Mouse (Mus musculus) forebrain, embryonic 10.5 days (tissue): ENCODE measurements at regions not wholly inside any gene's neighbourhood (a gene's known extent, or its start where the extent isn't known, plus 50 kb on each side); places are given as distances from the start of the nearest gene placed in this dataset.

Experiments used
- DNase-seq: peaks from one replicate; pipeline ENCODE4 v3.0.0-alpha.2; 2017; ENCODE audit warnings: low spot score; ENCODE audit errors: extremely low spot score
- H3K27ac ChIP-seq: fragments of 300-500 bp; sonication (generic); 2 replicates; pipeline ENCODE4 v1.5.1; 2016; ENCODE audit warnings: mild to moderate bottlenecking
- H3K27me3 ChIP-seq: fragments of 300-500 bp; sonication (generic); 2 replicates; pipeline ENCODE4 v1.6.1; 2016; ENCODE audit warnings: mild to moderate bottlenecking; ENCODE audit not compliant: poor library complexity, severe bottlenecking
- H3K36me3 ChIP-seq: fragments of 300-500 bp; sonication (generic); replicated peaks from 2 replicates; pipeline ENCODE4 v1.6.1; 2016; ENCODE audit warnings: mild to moderate bottlenecking, moderate library complexity
- H3K4me1 ChIP-seq: fragments of 300-500 bp; sonication (generic); 2 replicates; pipeline ENCODE4 v1.6.1; 2016
- H3K4me3 ChIP-seq: fragments of 300-500 bp; sonication (generic); 2 replicates; pipeline ENCODE4 v1.5.1; 2016; ENCODE audit warnings: mild to moderate bottlenecking, moderate library complexity
- H3K9me3 ChIP-seq: fragments of 300-500 bp; sonication (generic); 2 replicates; pipeline ENCODE4 v1.6.1; 2016; ENCODE audit warnings: mild to moderate bottlenecking, moderate library complexity
- WGBS: fragments of 180-500 bp; shearing (Covaris S2); methylation state at CpG from one replicate; pipeline ENCODE4 v1.1.7; 2016; 5-methylcytosine and 5-hydroxymethylcytosine counted together

DNA sequence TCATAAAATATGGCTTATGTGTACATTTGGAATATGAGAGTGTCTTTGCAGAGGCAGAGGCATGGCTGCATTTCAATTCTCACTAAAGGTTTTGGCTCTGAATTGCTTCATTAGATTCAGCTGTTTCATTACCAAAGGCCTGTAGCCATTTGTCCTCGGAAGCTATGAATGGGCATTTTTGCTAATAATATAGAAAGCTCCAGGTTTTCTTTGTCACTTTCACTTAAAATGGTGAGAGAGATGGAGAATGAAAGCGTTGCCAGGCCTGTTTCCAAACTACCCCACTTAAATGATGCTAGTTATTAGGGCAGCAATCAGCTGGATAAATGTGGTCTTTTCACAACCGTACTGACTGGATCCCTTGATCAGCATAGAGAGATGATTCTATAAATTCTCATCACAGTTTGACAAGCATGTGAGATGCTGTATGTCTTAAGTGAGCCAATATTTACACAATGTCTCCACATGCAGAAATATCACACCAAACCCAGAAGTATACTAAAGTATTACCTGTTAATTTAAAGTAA lies 454.5 kb downstream of the Fat4 start:
- H3K9me3 ChIP-seq, result no peaks in the 10 kb centered on the region

DNA sequence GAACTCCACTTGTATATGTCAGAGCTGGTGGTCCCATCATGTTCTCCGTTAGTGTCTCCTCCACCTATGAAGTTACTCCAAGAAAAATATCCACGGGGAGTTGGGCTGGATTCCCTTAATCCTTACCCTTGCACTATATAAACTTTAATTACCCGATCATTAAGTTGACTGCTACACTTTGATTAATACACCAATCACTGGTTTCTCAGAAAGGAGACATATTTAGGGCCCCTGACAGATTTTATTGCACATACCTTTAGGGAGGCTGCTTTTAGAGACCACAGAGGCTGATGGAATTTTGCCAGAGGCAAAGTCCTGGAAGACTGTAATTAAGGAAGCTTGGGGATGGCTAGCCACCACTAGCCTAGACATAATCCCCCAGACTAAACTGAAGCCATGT lies 457.3 kb downstream of the Fat4 start:
- H3K9me3 ChIP-seq, result no peaks in the 10 kb centered on the region
- H3K27ac ChIP-seq, result no peak overlapping the region
- H3K36me3 ChIP-seq, result no peaks in the 10 kb centered on the region
- no peak for DNase-seq
- H3K4me3 ChIP-seq, result no peak overlapping the region
- no peaks in the 10 kb centered on the region for H3K27me3 ChIP-seq
- no peaks in the 10 kb centered on the region; the same call in 1 of the 2 replicates for H3K4me1 ChIP-seq
- WGBS, result 84% methylated on average over 3 of the region's 3 CpGs

More for the DNA sequence above, 454.5 kb downstream of the Fat4 start:
- no peak overlapping the region for H3K4me3 ChIP-seq
- DNase-seq, result no peak
- no peaks in the 10 kb centered on the region for H3K27me3 ChIP-seq
- no peaks in the 10 kb centered on the region for H3K36me3 ChIP-seq
- 84% methylated on average over 3 of the region's 3 CpGs for WGBS
- H3K27ac ChIP-seq, result no peak overlapping the region
- no peaks in the 10 kb centered on the region; the same call in 1 of the 2 replicates for H3K4me1 ChIP-seq

DNA sequence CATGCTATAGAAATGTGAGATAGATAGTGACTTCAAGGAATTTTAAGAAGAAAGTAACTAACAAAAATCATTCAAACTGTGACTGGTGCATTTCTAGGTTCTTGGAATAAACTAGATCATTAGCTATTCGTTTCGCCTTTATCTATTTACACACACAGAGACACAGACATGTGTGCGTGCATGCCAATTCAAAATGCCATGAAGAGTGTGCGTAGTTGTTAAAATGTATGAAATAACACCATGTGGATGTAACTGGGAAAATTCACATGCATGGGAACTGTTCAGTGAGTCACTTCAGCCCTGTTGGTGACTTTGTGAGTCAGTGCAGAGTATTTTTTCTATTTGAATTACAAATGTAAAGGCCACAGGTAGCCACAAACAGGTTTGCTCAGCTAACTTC lies 460.8 kb downstream of the Fat4 start:
- H3K4me1 ChIP-seq, result no peaks in the 10 kb centered on the region; the same call in 1 of the 2 replicates
- H3K9me3 ChIP-seq, result no peaks in the 10 kb centered on the region
- 96% methylated on average over 4 of the region's 4 CpGs for WGBS
- no peak overlapping the region for H3K4me3 ChIP-seq
- H3K27ac ChIP-seq, result no peak overlapping the region
- H3K27me3 ChIP-seq, result no peaks in the 10 kb centered on the region
- H3K36me3 ChIP-seq, result no peaks in the 10 kb centered on the region
- no peak for DNase-seq

DNA sequence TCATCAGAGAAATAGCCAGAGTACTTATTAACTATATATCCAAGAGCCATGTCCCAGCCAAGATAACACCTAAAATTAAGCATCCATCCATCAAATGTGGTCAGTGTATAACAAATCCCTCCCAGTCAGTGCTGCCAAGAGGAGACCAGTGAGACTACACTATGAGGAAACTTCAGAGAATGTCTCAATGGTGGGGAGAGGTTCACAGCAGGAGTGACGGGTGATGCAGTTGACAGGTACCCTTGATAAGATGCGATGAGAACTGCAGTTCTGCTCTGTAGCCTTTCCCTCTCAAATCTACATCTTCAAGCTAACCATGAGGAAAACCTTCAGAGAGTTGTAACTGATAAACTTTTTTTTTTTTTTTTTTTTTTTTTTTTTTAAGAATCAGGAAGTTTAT lies 470.3 kb downstream of the Fat4 start:
- no peaks in the 10 kb centered on the region for H3K9me3 ChIP-seq
- no peaks in the 10 kb centered on the region for H3K36me3 ChIP-seq
- no peaks in the 10 kb centered on the region for H3K27me3 ChIP-seq
- H3K4me1 ChIP-seq, result no peaks in the 10 kb centered on the region
- H3K27ac ChIP-seq, result no peak overlapping the region
- no peak overlapping the region for H3K4me3 ChIP-seq
- WGBS, result 82% methylated on average over 2 of the region's 2 CpGs
- DNase-seq, result no peak

DNA sequence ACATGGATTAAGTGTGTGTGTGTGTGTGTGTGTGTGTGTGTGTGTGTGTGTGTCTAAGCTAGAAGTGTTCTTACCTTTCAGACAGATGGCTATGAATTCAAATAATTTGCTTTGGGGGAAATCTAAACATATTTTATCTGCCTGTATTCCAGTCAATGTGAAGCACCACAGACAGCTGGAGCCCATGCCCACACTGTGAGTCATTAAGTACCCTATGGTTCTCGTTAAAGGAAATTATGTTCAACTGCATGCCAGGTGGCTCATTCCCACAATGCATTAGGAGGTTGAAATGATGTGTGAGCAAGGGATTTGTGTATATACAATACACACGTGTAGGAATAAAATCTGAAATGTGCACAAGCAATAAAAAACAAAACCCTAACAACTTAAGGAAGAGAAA lies 473.5 kb downstream of the Fat4 start:
- 68% methylated on average over 2 of the region's 2 CpGs for WGBS
- no peaks in the 10 kb centered on the region for H3K9me3 ChIP-seq
- no peak for DNase-seq
- no peak overlapping the region for H3K4me3 ChIP-seq
- H3K27me3 ChIP-seq, result no peaks in the 10 kb centered on the region
- no peaks in the 10 kb centered on the region for H3K36me3 ChIP-seq
- no peak overlapping the region for H3K27ac ChIP-seq
- no peaks in the 10 kb centered on the region for H3K4me1 ChIP-seq

DNA sequence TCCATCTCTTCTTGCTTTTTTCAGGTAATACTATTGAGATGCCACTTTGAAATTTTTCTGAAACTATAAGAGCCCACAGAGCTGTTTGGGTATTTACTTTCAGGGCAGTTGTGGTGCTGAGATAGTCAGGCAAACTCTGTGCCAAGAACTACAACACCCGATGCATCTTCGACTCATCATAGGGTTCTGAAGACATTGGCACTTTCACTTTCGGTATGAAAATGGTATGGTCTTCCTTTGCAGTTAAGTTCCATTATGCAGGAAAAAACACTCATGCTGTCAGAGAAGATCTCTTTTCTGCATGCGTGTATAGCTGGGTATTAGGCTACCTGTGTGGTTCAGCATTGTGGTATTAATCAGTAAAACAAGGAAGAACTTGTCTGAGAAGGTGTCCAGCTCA lies 484.2 kb downstream of the Fat4 start:
- Histone ChIP-seq H3K27ac (no peak overlapping the region), H3K27me3 (no peaks in the 10 kb centered on the region), H3K4me1 (0 out of 2 replicates have a peak, but pooled peaks cover 4% of the 10 kb centered on the region), H3K36me3 (no peaks in the 10 kb centered on the region), H3K4me3 (no peak overlapping the region), H3K9me3 (no peaks in the 10 kb centered on the region)
- DNase-seq, result no peak
- 96% methylated on average over 4 of the region's 4 CpGs for WGBS

DNA sequence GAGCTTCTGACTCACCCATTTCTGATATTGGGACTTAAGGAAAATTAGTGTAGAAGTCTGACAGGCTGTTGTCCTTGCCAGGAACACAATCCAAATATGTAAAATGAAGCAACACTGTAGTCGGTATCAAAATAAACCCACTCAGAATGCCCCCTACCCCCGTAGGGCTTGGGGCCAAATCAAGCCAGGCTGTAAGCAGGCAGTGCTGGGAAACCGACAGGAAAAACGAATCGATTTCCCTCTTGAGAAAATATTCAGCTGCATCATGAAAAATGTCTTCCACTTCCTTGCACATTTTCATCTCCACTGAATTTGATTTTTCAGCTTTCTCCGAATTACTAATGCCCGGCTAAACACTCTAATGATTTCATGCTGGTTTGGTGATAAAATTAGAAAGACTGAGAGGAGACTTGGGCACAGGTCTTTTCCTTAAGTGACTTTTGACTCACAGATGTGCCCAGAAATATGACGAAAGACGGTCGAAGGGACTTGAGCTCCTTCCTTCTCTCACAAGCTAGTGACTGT lies 485.7 kb downstream of the Fat4 start:
- H3K4me1 ChIP-seq, result 0 out of 2 replicates have a peak, but pooled peaks cover 4% of the 10 kb centered on the region
- no peaks in the 10 kb centered on the region for H3K36me3 ChIP-seq
- H3K9me3 ChIP-seq, result no peaks in the 10 kb centered on the region
- H3K27me3 ChIP-seq, result no peaks in the 10 kb centered on the region
- H3K27ac ChIP-seq, result no peak overlapping the region
- no peak for DNase-seq
- H3K4me3 ChIP-seq, result no peak overlapping the region
- 84% methylated on average over 10 of the region's 10 CpGs for WGBS

DNA sequence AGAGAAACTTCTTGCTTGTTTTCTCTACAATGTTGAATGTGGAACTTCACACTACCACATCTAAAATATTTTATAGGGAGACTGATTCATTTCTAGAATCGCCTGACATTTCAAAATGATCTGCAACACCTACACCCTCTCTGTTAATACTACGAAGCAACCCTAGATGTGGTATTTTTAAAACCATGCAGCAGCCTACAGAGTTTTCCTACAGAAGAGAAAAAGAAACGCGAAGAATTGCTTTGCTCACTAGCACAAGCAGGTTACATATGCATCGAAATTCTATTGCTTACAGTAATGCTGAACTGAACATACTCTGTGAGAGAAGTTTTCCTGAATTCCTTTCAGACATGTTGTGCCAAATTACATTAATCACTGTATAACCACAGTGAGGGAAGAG lies 488.7 kb downstream of the Fat4 start:
- Histone ChIP-seq H3K4me1 (0 out of 2 replicates have a peak, but pooled peaks cover 4% of the 10 kb centered on the region), H3K27ac (no peak overlapping the region), H3K36me3 (no peaks in the 10 kb centered on the region), H3K9me3 (no peaks in the 10 kb centered on the region), H3K27me3 (no peaks in the 10 kb centered on the region), H3K4me3 (no peak overlapping the region)
- DNase-seq, result no peak
- 92% methylated on average over 5 of the region's 5 CpGs for WGBS

DNA sequence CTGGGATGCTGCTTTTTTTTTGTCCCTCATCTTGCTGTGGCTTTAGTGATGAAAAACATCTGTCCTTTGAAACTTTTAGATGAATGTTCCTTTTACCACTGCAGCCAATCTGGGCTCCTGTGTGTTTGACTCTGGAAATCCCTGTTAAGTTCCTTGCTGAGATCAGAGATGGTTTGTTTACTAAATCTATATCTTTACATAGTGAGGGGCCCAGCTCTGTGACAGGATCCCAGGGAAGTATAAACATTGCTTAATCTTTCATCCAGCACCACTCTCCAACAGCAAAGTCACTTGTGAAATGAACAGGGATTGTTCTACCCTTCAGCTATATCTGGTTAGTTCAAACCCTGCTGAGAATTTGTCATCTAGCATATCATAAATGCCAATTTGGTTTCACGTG lies 501.8 kb downstream of the Fat4 start:
- H3K4me3 ChIP-seq, result no peak overlapping the region
- H3K9me3 ChIP-seq, result no peaks in the 10 kb centered on the region
- no peak overlapping the region for H3K27ac ChIP-seq
- H3K36me3 ChIP-seq, result no peaks in the 10 kb centered on the region
- H3K27me3 ChIP-seq, result no peaks in the 10 kb centered on the region
- no peaks in the 10 kb centered on the region for H3K4me1 ChIP-seq
- DNase-seq, result no peak
- 76% methylated on average over 1 of the region's 1 CpGs for WGBS

DNA sequence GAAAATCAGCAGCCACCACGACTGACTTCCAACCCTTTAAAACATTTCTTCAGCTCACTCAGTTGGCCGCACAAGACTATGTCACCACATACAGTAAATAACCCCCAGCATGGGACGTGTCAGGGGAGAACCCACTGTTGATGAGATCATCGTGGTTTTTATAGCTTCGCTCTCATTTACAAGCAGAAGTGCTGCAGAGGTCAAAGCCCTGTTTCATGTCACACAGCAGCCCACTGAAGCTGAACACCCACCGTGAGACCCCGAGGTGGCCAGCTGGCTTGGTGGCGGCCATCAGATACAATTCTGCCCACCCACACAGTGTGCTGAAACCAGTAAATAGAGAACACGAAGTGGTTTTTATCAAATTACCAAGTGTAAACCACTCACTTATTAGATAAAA lies 503.7 kb downstream of the Fat4 start:
- no peak overlapping the region for H3K27ac ChIP-seq
- H3K36me3 ChIP-seq, result no peaks in the 10 kb centered on the region
- no peaks in the 10 kb centered on the region for H3K27me3 ChIP-seq
- WGBS, result 83% methylated on average over 9 of the region's 9 CpGs
- no peaks in the 10 kb centered on the region for H3K4me1 ChIP-seq
- no peak for DNase-seq
- no peak overlapping the region for H3K4me3 ChIP-seq
- H3K9me3 ChIP-seq, result no peaks in the 10 kb centered on the region

DNA sequence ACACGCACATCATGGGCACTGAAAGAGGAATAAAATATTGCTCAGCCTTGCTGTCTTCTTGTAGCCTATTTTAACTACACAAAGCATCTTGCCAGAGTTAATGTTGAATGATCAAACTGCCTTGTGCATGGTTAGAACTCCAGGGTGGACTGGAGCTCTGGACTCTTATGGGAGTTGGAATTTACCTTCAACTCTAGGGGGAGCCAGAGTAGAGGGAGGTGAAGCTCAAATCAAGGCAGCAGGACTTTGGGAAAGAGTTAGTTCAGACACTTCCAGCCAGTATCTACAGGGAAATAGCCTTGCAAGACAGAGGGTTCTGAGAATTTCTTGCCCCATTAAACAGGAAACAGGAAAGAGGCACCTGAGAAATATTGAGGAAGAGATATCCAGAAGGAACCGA lies 505.3 kb downstream of the Fat4 start:
- no peaks in the 10 kb centered on the region for H3K36me3 ChIP-seq
- no peaks in the 10 kb centered on the region for H3K9me3 ChIP-seq
- no peak overlapping the region for H3K4me3 ChIP-seq
- no peaks in the 10 kb centered on the region for H3K4me1 ChIP-seq
- no peaks in the 10 kb centered on the region for H3K27me3 ChIP-seq
- 74% methylated on average over 2 of the region's 2 CpGs for WGBS
- H3K27ac ChIP-seq, result no peak overlapping the region
- no peak for DNase-seq

DNA sequence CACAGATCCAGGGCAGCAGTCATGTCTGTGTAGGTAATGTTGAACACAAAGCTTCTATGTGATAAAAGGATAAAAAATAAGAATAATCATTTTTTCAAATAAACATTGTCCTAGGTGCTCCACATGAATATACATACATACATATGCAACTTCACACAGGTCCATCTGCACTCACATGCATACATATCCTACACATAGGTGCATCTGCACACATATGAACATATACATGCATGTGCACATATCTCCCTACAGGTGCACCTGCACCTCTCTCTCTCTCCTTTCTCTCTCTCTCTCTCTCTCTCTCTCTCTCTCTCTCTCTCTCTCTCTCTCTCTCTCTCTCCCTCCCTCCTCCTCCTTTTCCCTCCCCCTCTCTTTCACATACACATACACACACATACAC lies 509.9 kb downstream of the Fat4 start:
- no peak for DNase-seq
- Histone ChIP-seq H3K9me3 (no peaks in the 10 kb centered on the region), H3K36me3 (no peaks in the 10 kb centered on the region), H3K4me3 (no peak overlapping the region), H3K27me3 (no peaks in the 10 kb centered on the region), H3K4me1 (no peaks in the 10 kb centered on the region), H3K27ac (no peak overlapping the region)

DNA sequence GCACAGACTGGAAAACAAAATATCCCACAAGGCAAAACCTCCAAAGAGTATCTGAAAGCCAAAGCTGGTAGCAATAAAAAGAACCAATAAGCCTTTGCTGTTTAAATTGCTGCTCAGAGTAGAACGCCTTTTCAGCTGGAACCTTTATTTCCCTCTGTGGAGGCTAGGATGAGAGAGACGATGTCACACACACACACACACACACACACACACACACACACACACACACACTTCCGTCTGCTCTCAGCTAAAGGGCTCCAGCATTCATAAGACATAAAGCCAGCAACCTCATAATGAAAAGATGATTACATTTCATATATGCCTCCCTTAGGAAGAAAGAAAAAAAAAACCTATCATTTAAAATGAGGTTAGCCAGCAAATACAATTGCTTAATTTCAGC lies 510.5 kb downstream of the Fat4 start:
- Histone ChIP-seq H3K4me1 (no peaks in the 10 kb centered on the region), H3K36me3 (no peaks in the 10 kb centered on the region), H3K9me3 (no peaks in the 10 kb centered on the region), H3K4me3 (no peak overlapping the region), H3K27me3 (no peaks in the 10 kb centered on the region), H3K27ac (no peak overlapping the region)
- WGBS, result 88% methylated on average over 3 of the region's 3 CpGs
- no peak for DNase-seq

DNA sequence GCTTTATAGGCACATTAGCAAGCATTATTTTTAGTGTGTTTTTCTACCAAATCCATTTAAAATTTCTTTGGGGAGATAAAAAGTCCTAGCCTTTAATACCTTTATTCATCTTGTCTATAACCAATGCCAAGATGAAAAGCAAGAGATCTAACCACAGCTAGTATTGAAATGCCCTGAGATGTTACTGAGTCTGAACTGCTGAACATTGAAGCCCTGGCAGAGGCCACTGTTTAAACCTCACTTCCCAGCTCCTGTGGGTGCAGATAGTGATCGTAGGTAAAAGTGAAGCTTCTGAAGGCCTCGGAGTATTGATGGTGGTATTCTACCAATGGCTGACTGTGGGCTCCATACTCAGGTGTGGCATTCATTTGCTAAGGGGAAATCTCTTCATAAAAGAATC lies 510.9 kb downstream of the Fat4 start:
- WGBS, result 95% methylated on average over 2 of the region's 2 CpGs
- no peaks in the 10 kb centered on the region for H3K27me3 ChIP-seq
- H3K27ac ChIP-seq, result no peak overlapping the region
- H3K36me3 ChIP-seq, result no peaks in the 10 kb centered on the region
- no peak overlapping the region for H3K4me3 ChIP-seq
- H3K9me3 ChIP-seq, result no peaks in the 10 kb centered on the region
- H3K4me1 ChIP-seq, result no peaks in the 10 kb centered on the region
- DNase-seq, result no peak
